Mouse (Mus musculus) mature B cell (primary cell): Measurements from ENCODE around the gene Rnf26.
"Not testable (repeated sequence)": the region's sequence is repeated elsewhere in the genome, so short reads cannot be mapped to it uniquely, and the experiment has no call there.

ENCODE experiments used
- in situ Hi-C: fragments of 300-500 bp; cut with MboI; formaldehyde crosslinking; loops from 2 replicates; pipeline ENCODE4 v1.14.3; 2019

Rnf26 gene

GRCm38 (mm10) chr9:44125546-44126428, 12.5 kb upstream of the Rnf26 start:
- in situ Hi-C loops: loop anchor here (5.0 kb wide), 1 partner anchor 147 kb away; no protein-coding TSS in a partner anchor

GRCm38 (mm10) chr9:44125026-44125425, 11.7 kb upstream of the Rnf26 start:
- in situ Hi-C loops: loop anchor here (5.0 kb wide), 1 partner anchor 147 kb away; no protein-coding TSS in a partner anchor

- in situ Hi-C loops: no loop called here
Measured at GRCm38 (mm10) chr9:44124317-44124716, 11.0 kb upstream of the Rnf26 start.

- in situ Hi-C loops: no loop called here
Measured at GRCm38 (mm10) chr9:44119948-44120465, 6.7 kb upstream of the Rnf26 start.

DNA sequence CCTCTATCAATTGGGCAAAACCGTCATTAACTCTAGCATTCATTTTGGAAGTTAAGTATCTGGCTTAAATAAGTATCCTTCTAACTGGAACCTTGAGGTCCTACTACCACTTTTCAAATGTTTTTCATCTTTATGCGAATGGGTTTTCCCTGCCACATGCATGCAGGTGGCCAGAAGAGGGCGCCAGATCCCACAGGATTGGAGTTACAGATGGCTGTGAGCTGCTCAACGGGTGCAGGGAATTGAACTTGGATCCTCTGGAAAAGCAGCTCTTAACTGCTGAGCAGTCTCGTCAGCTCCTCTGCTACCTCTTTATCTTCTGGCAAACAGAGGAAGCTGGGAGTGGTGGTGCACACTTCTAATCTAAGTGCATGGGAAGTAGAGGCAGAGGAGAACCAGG, 5.7 kb upstream of the Rnf26 start:
- in situ Hi-C loops: no loop called here

DNA sequence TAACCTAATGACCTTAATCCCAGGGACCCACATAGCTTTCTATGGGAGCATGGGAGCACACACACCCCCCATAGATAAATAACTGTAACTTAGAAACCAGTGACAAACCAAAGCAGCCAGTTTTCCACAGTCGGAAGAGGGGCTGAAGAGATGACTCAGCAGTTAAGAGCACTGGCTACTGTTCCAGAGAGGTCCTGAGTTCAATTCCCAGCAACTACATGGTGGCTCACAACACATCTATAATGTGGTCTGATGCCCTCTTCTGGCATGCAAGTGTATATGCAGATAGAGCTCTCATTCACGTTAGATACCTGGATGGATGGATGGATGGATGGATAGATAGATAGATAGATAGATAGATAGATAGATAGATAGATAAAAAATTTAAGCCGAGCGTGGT, 2.9 kb upstream of the Rnf26 start:
- in situ Hi-C loops: no loop called here

DNA sequence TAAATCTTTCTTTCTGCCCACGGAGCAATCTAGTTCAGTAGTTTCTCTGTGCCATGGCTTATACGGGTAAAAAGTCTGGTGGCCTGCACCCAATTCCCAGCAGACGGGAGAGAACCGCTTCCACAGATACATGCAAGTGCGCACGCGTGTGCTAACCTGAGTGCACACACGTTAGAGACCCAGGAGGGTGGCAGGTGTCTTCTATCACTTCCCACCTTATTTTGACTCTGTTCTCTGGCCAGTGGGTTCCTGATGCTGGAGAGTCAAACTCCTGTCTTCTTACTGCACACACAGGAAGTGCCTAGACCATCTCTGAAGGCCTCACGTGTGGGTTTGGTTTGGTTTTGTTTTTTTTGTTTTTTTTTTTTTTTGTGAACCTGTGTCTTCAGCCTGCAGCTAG, 2.3 kb upstream of the Rnf26 start:
- in situ Hi-C loops: no loop called here

GRCm38 (mm10) chr9:44114453-44114852, 1.1 kb upstream of the Rnf26 start:
- in situ Hi-C loops: no loop called here

DNA sequence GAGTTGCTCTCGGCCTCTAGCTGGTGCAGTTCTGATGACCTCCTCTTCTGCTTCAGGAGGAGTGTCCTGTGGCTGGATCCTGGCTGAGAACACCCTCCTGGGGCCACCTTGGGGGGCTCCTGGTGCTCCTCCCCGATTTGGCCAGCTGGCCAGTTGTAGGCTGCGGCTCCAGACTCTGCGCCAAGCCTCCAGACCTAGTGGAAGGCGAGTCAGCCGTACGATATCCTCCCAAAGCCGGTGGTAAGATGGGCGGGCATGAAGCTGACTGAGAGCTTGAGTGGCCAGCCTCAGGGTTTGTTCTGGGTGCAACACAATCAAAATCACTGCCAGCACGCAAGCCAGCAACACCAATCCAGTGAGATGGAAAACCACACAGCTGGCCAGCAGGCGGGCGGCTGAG, 1.4 kb downstream of the Rnf26 start:
- in situ Hi-C loops: not testable (repeated sequence)

DNA sequence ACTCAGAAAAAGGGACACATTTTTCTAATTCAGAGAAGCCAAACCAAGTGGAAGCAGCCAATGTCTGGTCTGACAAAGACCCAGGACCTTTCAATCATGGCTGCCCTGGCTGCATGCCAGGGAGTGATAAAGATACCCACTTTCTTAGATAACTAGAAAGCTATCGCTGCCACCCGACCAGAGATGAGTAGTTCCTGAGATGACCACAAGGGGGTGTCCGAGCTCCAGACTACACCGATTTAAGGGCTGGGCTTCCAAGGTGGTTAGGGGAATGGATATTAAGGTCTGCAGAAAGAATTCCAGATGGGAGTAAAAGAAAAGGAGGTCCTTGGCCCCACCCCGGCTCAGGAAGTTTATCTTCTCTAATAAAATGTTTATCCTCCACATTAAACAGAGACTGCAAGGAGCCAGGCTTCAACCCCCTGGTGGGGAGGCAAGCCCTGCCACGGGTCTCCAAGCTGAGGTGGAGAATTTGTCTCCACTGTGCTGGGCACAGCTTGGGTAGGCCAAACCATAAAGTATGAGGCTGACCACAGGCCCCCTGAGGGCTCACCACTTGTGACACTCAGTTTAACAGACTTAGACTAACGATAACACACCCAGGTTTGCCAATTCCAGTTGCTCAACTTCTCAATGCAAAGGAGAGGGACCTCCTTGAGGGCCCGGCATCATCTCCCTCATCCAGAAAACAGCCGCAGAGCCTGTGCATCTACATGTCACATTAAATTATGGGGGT, 3.8 kb downstream of the Rnf26 start:
- in situ Hi-C loops: no loop called here

- in situ Hi-C loops: no loop called here
Measured at GRCm38 (mm10) chr9:44108269-44109055, 4.9 kb downstream of the Rnf26 start.

DNA sequence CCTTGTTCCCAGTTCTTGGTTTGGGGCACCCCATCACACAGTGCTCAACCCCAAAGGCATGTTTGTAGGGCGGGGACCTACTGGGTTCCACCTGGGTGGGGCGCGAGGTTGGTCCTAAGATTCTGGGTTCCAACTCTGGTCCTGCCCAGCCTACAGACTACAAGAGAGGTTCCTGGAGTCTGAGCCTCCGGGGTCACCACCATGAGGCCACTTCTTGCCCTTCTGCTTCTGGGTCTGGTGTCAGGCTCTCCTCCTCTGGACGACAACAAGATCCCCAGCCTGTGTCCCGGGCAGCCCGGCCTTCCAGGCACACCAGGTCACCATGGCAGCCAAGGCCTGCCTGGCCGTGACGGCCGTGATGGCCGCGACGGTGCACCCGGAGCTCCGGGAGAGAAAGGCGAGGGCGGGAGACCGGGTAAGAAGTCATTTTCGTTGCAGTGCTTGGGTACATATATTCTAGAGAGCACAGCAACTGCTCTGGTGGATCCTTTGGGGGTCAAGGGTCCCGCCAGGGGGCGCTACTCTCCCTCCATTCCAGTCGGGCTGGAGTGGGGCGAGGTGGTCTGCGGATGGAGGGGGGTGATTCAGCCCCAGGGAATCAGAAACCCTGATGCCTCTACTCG, 5.6 kb downstream of the Rnf26 start:
- in situ Hi-C loops: no loop called here

- in situ Hi-C loops: no loop called here
Measured at GRCm38 (mm10) chr9:44107110-44107509, 6.2 kb downstream of the Rnf26 start, which contains the start of gene C1qtnf5. TSS of gene C1qtnf5 (plus strand) at chr9:44107245.

DNA sequence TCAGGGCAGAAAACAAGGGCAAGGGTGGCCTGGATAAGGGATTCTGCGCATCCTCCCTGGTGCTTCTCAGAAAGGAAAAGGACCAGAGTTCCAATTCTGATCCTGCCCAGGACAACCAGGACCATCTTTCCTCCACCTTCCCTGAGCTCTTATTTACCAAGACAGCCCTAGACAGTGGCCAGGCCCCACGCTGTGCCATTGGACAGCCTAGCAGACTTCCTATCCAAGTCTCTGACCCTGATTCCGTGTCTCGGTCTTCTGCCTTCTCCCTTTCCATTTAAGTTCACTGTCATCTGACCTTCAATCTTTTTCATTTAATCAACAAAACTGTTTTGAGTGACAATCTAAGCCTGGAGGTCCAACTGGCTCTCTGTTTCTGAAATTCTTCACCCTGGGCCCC, 6.7 kb downstream of the Rnf26 start:
- in situ Hi-C loops: no loop called here

DNA sequence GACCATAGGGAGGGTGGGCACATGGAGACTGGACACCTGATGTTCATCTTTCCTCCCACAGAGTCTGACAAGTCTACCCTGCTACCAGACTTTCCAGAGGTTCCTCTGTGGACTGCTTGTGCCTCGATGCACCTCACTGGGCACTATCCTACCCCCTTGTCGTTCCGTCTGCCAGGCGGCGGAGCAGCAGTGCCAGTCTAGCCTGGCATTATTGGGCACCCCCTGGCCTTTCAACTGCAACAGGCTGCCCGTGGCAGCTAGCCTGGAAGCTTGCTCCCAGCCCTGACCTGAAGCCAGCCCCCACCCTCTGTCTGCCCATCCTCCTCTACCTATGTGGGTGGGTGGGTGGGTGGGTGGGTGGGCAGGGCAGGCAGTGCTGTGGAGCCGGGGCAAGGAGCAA, 7.1 kb downstream of the Rnf26 start:
- in situ Hi-C loops: no loop called here

DNA sequence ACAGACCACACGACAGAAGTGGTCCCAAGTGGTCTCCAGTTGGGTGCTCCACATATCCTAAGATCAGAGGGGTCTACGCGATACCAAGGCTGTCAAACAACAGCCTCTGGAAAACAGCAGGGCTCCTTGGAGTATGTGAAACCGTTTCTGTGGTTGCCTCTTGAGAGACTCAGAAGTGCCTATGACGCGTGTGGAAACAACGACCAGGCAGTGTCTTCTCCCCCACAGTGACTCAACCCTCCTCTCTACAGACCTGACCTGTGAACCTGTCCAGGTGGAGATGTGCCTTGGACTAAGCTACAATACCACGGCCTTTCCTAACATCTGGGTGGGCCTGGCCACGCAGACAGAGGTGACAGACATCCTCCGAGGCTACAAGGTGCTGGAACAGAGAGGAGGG, 7.5 kb downstream of the Rnf26 start:
- in situ Hi-C loops: no loop called here

GRCm38 (mm10) chr9:44104881-44105280, 8.4 kb downstream of the Rnf26 start:
- in situ Hi-C loops: no loop called here

DNA sequence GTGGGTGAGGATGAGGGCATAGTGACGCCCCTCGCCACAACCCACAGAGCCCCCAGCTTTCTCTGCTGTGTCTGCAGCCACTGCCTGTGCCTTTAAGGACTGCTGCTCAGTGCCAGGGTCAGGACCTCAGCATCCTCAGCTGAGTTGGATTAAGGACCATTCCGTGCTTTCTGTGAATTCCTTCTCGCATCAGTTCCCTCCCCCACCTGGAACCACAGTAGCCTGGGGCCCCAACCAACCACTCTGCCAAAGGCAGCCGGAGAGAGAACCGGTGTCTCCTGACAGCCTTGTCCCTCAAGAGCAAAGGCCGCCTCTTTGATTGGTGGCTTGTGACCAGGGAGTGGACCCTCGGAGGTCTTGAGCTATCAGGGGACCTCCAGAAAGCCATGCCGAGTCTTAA, 11.8 kb downstream of the Rnf26 start, which contains the start of gene Mfrp:
Gene Mfrp, plus strand, starts transcription at position 240 of the 400 bp plus-strand sequence.
- in situ Hi-C loops: no loop called here

DNA sequence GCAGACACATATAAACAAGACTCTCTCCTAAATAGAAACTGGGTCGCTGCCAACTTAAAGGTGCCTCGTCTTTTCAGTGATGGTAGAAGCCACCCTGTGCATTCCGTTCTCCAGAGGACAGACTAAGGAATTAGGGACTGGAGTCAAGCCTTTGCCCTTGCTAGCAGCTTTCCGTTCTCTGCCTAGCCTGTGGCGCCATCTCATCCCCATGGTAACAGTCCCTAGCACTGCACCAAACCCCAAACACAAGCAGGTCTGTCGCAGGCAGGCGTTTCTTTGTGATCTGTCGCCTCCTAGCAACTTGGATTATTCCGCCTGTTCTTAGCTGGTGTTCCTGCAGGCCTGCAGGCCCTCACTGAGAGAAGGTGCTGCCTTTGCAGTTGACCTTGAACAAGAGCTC, 16.8 kb downstream of the Rnf26 start:
- in situ Hi-C loops: no loop called here

GRCm38 (mm10) chr9:44095781-44096180, 17.5 kb downstream of the Rnf26 start:
- in situ Hi-C loops: no loop called here

DNA sequence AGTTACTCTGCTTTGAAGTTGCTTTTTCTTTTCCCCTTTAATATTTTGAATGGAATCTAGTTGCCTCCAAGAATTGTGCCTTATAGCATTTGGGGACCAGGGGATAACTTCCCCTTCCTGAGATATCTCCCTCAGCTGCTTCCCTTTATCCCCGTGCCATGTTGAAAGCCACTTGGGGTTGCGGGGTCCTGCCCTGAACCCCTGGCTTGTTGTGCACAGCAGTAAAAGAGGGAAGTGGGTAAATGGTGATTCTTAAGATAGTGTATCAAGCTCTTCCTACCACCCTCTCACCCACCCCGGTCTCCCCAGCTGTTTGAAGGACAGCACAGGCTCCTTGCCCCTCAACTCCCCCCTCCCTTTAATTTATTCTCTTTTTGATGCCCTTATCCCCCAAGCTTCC, 18.6 kb downstream of the Rnf26 start:
- in situ Hi-C loops: no loop called here
